Mouse (Mus musculus) erythroblast, embryonic 14.5 days (primary cell): ENCODE measurements around the gene Sorcs3.

Source experiments
- GATA1 ChIP-seq: IDR thresholded peaks from 2 replicates; pipeline ENCODE4 v1.6.1; 2012; ENCODE audit warnings: low read length, inconsistent platforms, mixed read lengths
- TAL1 ChIP-seq: IDR thresholded peaks from 3 replicates; pipeline ENCODE4 v1.6.1; 2012; ENCODE audit warnings: low read length, inconsistent platforms, mixed read lengths

DNA sequence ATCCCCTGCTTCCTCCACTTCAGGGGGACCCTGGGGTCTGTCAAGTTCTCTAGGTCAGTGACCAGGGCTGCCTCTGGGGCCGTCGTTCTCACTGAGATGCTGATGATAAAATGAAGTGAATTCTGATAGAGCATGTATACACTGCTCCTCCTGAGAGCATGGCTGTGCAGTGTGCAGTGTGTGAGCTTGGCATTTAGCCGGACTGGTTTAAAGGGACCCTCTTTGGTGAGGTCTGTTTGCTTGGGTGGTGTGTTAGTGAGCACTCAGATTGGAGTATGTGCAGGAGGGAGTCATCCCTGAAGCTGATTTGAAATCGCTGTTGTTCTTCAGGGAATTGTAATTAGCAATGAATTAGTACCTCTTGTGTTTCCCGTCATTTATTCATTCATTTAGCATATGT lies 141.3 kb downstream of the Sorcs3 start:
- TF ChIP-seq GATA1 (no peak), TAL1 (no peak)
